Mouse (Mus musculus) C2C12 (cell line): ENCODE measurements around the gene Gtpbp8.

Experiments used
- CEBPB ChIP-seq: IDR thresholded peaks from one replicate; pipeline ENCODE4 v1.6.1; 2011; ENCODE audit warnings: low read depth, mild to moderate bottlenecking, control low read depth, moderate library complexity
- CTCF ChIP-seq: IDR thresholded peaks from one replicate; pipeline ENCODE4 v1.5.1; 2011; ENCODE audit not compliant: control insufficient read depth, insufficient read depth, insufficient read length
- FOSL1 ChIP-seq: IDR thresholded peaks from one replicate; pipeline ENCODE4 v1.8.0; 2011; ENCODE audit warnings: mild to moderate bottlenecking, low read length; ENCODE audit not compliant: poor library complexity, insufficient read depth, severe bottlenecking
- MAX ChIP-seq: IDR thresholded peaks from one replicate; pipeline ENCODE4 v1.6.1; 2011; ENCODE audit warnings: mild to moderate bottlenecking, control low read depth
- MYOD1 ChIP-seq: IDR thresholded peaks from one replicate; pipeline ENCODE4 v1.6.1; 2011; ENCODE audit warnings: low read depth; ENCODE audit not compliant: control insufficient read depth, insufficient read length
- MYOG ChIP-seq: IDR thresholded peaks from one replicate; pipeline ENCODE4 v1.6.1; 2011; ENCODE audit not compliant: control insufficient read depth, insufficient read length; ENCODE audit errors: extremely low read depth
- USF1 ChIP-seq: IDR thresholded peaks from one replicate; pipeline ENCODE4 v1.6.1; 2011; ENCODE audit warnings: low read depth, mild to moderate bottlenecking, control low read depth, moderate library complexity

DNA sequence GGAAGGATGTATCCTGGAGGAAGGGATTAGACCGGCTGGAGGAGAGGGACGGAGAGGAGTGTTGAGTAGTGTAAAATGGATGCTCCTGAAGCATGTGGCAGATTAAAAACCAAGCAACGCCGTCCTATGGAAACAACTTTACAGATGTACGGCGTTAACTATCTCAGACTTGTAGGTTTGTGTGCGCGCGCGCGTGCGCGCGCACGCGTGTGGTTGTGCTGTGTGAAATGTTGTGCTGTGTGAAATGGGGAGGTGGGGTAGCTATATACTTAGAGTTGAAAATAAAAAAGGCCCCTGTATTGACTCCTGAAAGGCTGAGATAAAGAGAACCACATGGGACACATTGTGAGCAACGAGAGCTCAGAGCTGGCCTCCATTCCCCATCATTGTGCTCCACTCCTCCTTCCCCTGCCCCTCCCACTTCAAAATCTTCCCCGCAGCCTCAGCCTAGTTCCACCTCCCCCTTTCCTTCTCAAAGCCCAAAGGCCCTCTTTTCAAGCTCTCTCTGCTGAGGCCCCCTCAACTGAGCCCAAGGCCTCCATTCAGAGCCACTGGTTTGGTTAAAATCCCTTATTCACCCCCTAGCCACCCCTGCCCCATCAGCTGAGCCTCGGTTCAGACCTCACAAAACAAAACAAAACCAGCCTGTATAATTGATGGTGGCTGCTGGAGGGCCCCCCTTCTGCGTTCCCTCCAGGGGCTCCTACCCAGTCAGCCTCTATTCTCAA lies 59.0 kb downstream of the Gtpbp8 start:
- TF ChIP-seq MYOD1, result no peak
- TF ChIP-seq CTCF, result no peak
- TF ChIP-seq CEBPB, result no peak
- TF ChIP-seq FOSL1, result no peak
- TF ChIP-seq MYOG, result no peak
- TF ChIP-seq USF1, result no peak
- no peak for TF ChIP-seq MAX
